In the genomic region with DNA sequence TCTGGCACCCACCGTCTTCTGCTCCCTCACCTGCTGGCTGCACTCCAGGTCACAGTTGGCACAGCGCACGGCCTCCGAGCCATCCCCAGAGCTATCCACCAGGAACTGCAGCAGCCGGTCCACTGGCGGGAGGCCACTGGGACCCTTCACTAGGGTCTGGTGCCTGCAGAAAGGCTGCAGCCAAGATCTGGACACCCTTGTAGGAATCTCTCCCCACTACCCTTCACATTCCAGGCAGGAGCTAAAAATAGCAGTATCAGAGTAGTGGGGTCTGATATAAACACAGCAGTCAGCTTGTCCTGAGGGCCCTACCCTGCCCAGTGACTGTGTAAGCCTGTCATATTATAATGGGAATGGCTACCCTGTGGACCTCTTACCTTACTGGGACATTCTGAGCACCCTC, we compare ENCODE assay signal across 30 mouse cellular contexts. TPM values are rescaled to one million over a fixed set of nuclear protein-coding genes. Genes with fewer than 3 reads are reported as not detected.
DNase-seq lines count a peak whose midpoint lies in the region; ATAC-seq lines count a peak whose summit lies in the region.
"Had no signal": no experiment of that assay in that cellular context is flagged by ENCODE, and none has a peak within 500 bp of the region (broad histone marks: within the 10 kb centered on the region; RNA-seq: fewer than 3 reads in every experiment).

No protein-coding gene starts in this region.

- peak overlapping the region; percentile 84 for H3K4me2 ChIP-seq in heart, embryonic 12.5 days
- H3K4me2 ChIP-seq: hindbrain, embryonic 14.5 days; limb, embryonic 15.5 days had no signal

- H3K9ac ChIP-seq in heart, embryonic 12.5 days: peak overlapping the region; percentile 80
- H3K9ac ChIP-seq: hindbrain, embryonic 14.5 days; kidney, embryonic 15.5 days; limb, embryonic 15.5 days had no signal

- H3K9me3 ChIP-seq in heart, embryonic 12.5 days (replicated peaks): no peaks in the 10 kb centered on the region
- H3K9me3 ChIP-seq: kidney, embryonic 15.5 days; limb, embryonic 15.5 days; midbrain, embryonic 12.5 days had no signal

- peak; percentile 38 to 53 for DNase-seq in heart, adult 18-20 months
- no peak for DNase-seq in heart, postnatal 25 days (ENCODE audit: low spot score)
- peak; percentile 48 to 51 for DNase-seq in heart, adult 9 months (ENCODE audit: low spot score in 2 of 2)
- peak; percentile 69 to 78 for DNase-seq in heart, postnatal 10 days
- DNase-seq in right cerebral cortex, postnatal 10 days (ENCODE audit: low spot score in 2 of 2): no peak
- DNase-seq in thymus, postnatal 0 days (ENCODE audit: low spot score): no peak
- DNase-seq in thymus, postnatal 14 days: no peak
- DNase-seq: adrenal gland, adult 2 months; B cell, adult 2 months; cerebellum, adult 11-12 months; cerebellum, postnatal 36 days; right cerebral cortex, postnatal 25 days; spleen, adult 18-20 months had no signal

- intact Hi-C loops in heart, postnatal 25 days (cut with DNase I): no loop called here
- intact Hi-C loops in heart, postnatal 10 days (cut with DNase I): no loop called here

- WGBS in heart, embryonic 12.5 days: 42% methylated on average over 6 of the region's 6 CpGs

- H3K27me3 ChIP-seq in heart, embryonic 12.5 days (replicated peaks): peaks cover 44% of the 10 kb centered on the region

- H3K4me3 ChIP-seq in heart, embryonic 12.5 days: peak overlapping the region; percentile 47
- H3K4me3 ChIP-seq: limb, embryonic 15.5 days; midbrain, embryonic 12.5 days had no signal

- peak; percentile 30; the same call in 1 of the 2 replicates for ATAC-seq in heart, embryonic 12.5 days (ENCODE audit: insufficient number of reproducible peaks, low FRiP score)
- ATAC-seq: forebrain, embryonic 14.5 days; inflammation-experienced regulatory T-cells, adult 6 months; lung, postnatal 0 days; Patski had no signal

- H3K36me3 ChIP-seq in heart, embryonic 12.5 days: no peaks in the 10 kb centered on the region
- H3K36me3 ChIP-seq: G1E; kidney, embryonic 15.5 days; limb, embryonic 15.5 days; midbrain, embryonic 12.5 days had no signal

- peaks cover 51% of the 10 kb centered on the region for H3K4me1 ChIP-seq in heart, embryonic 12.5 days (replicated peaks)

- H3K27ac ChIP-seq in heart, embryonic 12.5 days (ENCODE audit: poor library complexity, severe bottlenecking): peak overlapping the region; percentile 97
- H3K27ac ChIP-seq: hindbrain, embryonic 14.5 days; kidney, embryonic 15.5 days; limb, embryonic 15.5 days; midbrain, embryonic 12.5 days had no signal

RNA-seq across cellular contexts. Expression of a gene that starts 1.2 kb away (rescaled TPM):
- total RNA-seq in heart, adult 18-20 months (2021): 10 to 100 TPM; 38.8 to 46.0 TPM
- total RNA-seq in heart, postnatal 25 days (2021): 10 to 100 TPM; 69.6 to 73.3 TPM
- 56.5 and 62.1 TPM in 2 replicates for polyA plus RNA-seq in heart, embryonic 12.5 days (2016; fragmentation: Nextera tagmentation; extraction: Ambion mirVana)
- 100 to 1,000 TPM in 1 of 2 experiments, 10 to 100 TPM in 1; 95.9 to 112 TPM for total RNA-seq in heart, postnatal 10 days (2021)
- polyA plus RNA-seq in thymus, postnatal 0 days (2015; fragmentation: Nextera tagmentation; extraction: Ambion mirVana): 0.09 TPM in 1 of 2 replicates, not detected in the other
- total RNA-seq: gastrocnemius, adult 8-10 months; monocyte, adult 5-6 weeks had no signal
- polyA plus RNA-seq: G1E; inflammation-experienced regulatory T-cells, adult 6 months; liver, embryonic 16.5 days had no signal

RNA-seq across cellular contexts. Expression of a gene that starts 7.9 kb away (rescaled TPM):
- 100 to 1,000 TPM; 275 to 290 TPM for total RNA-seq in heart, adult 18-20 months (2021)
- total RNA-seq in heart, postnatal 25 days (2021): 100 to 1,000 TPM; 254 TPM
- 278 and 280 TPM in 2 replicates for polyA plus RNA-seq in heart, embryonic 12.5 days (2016; fragmentation: Nextera tagmentation; extraction: Ambion mirVana)
- total RNA-seq in heart, postnatal 10 days (2021): 100 to 1,000 TPM; 283 to 290 TPM
- 557 and 592 TPM in 2 replicates for polyA plus RNA-seq in thymus, postnatal 0 days (2015; fragmentation: Nextera tagmentation; extraction: Ambion mirVana)

RNA-seq across cellular contexts. Expression of a gene that starts 20.6 kb away (rescaled TPM):
- total RNA-seq in heart, adult 18-20 months (2021): 10 to 100 TPM; 25.7 to 32.2 TPM
- total RNA-seq in heart, postnatal 25 days (2021): 10 to 100 TPM; 25.2 to 26.7 TPM
- 24.0 and 25.4 TPM in 2 replicates for polyA plus RNA-seq in heart, embryonic 12.5 days (2016; fragmentation: Nextera tagmentation; extraction: Ambion mirVana)
- 10 to 100 TPM; 27.3 to 33.4 TPM for total RNA-seq in heart, postnatal 10 days (2021)
- 19.2 and 19.7 TPM in 2 replicates for polyA plus RNA-seq in thymus, postnatal 0 days (2015; fragmentation: Nextera tagmentation; extraction: Ambion mirVana)

RNA-seq across cellular contexts. Expression of a gene that starts 20.8 kb away (rescaled TPM):
- total RNA-seq in heart, adult 18-20 months (2021): under 1 TPM; 0.20 to 0.36 TPM
- total RNA-seq in heart, postnatal 25 days (2021): under 1 TPM; 0.08 to 0.14 TPM
- polyA plus RNA-seq in heart, embryonic 12.5 days (2016; fragmentation: Nextera tagmentation; extraction: Ambion mirVana): 0.08 TPM in 1 of 2 replicates, not detected in the other
- under 1 TPM; 0.05 to 0.17 TPM for total RNA-seq in heart, postnatal 10 days (2021)
- 0.03 and 0.07 TPM in 2 replicates for polyA plus RNA-seq in thymus, postnatal 0 days (2015; fragmentation: Nextera tagmentation; extraction: Ambion mirVana)
- polyA plus RNA-seq: liver, embryonic 16.5 days had no signal

RNA-seq across cellular contexts. Expression of a gene that starts 26.2 kb away (rescaled TPM):
- not detected for total RNA-seq in heart, adult 18-20 months (2021)
- not detected for total RNA-seq in heart, postnatal 25 days (2021)
- polyA plus RNA-seq in heart, embryonic 12.5 days (2016; fragmentation: Nextera tagmentation; extraction: Ambion mirVana): not detected in 2 replicates
- not detected for total RNA-seq in heart, postnatal 10 days (2021)
- 0.07 TPM in 1 of 2 replicates, not detected in the other for polyA plus RNA-seq in thymus, postnatal 0 days (2015; fragmentation: Nextera tagmentation; extraction: Ambion mirVana)
- total RNA-seq: adrenal gland, adult 2 months; adrenal gland, postnatal 4 days; G1E; gastrocnemius, adult 8-10 months; left cerebral cortex, adult 18-20 months; monocyte, adult 5-6 weeks had no signal
- polyA plus RNA-seq: adrenal gland, adult 2 months; embryonic facial prominence, embryonic 14.5 days; forebrain, embryonic 14.5 days; G1E; gonadal fat pad, adult 2 months; inflammation-experienced regulatory T-cells, adult 6 months; kidney, embryonic 15.5 days; limb, embryonic 15.5 days; liver, embryonic 16.5 days; lung, postnatal 0 days had no signal

Comparison
In these comparisons a context has a peak if more than half of its experiments do, and no peak if none do; other contexts are left out.
1. DNase-seq: peak in heart, adult 18-20 months (2 of 2), heart, adult 9 months (2 of 2) and heart, postnatal 10 days (2 of 2); none in heart, postnatal 25 days (single experiment), right cerebral cortex, postnatal 10 days (0 of 2), thymus, postnatal 0 days (single experiment) and thymus, postnatal 14 days (single experiment).